ENCODE assay signal across 8 mouse cellular contexts in genomic region chr3:9610426-9610825, GRCm38 (mm10). TPM values are rescaled to one million over a fixed set of nuclear protein-coding genes. Genes with fewer than 3 reads are reported as not detected.
A peak's percentile ranks its signal among the peaks of the same experiment; 100 is the strongest.
DNase-seq lines count a peak whose midpoint lies in the region; ATAC-seq and TF ChIP-seq lines count a peak whose summit lies in the region.

No protein-coding gene starts in this region.

- H3K27ac ChIP-seq in lung, postnatal 0 days (ENCODE audit: low read length): no peak overlapping the region
- H3K27ac ChIP-seq in liver, embryonic 12.5 days: no peak overlapping the region
- H3K27ac ChIP-seq in stomach, postnatal 0 days (replicated peaks): peak overlapping the region; percentile 97; the same call in 1 of the 2 replicates

- peaks cover 4% of the 10 kb centered on the region; the same call in 1 of the 2 replicates for H3K4me1 ChIP-seq in lung, postnatal 0 days (ENCODE audit: insufficient read depth, low read depth, low read length)
- peaks cover 2% of the 10 kb centered on the region; the same call in 1 of the 2 replicates for H3K4me1 ChIP-seq in lung, adult 2 months (ENCODE audit: control insufficient read depth, insufficient read depth, low read length)
- H3K4me1 ChIP-seq in liver, embryonic 12.5 days: peaks cover 63% of the 10 kb centered on the region
- H3K4me1 ChIP-seq in stomach, postnatal 0 days (replicated peaks; ENCODE audit: control insufficient read depth, insufficient read depth): no peaks in the 10 kb centered on the region

- no peaks in the 10 kb centered on the region for H3K9me3 ChIP-seq in lung, postnatal 0 days (ENCODE audit: low read length)
- H3K9me3 ChIP-seq in liver, embryonic 12.5 days (replicated peaks): no peaks in the 10 kb centered on the region
- no peaks in the 10 kb centered on the region for H3K9me3 ChIP-seq in stomach, postnatal 0 days (ENCODE audit: control insufficient read depth, low read length)

- peak; percentile 71 for DNase-seq in cerebellum, adult 9-10 months
- no peak for DNase-seq in cerebellum, postnatal 36 days
- no peak for DNase-seq in lung, postnatal 0 days (ENCODE audit: low spot score)
- no peak for DNase-seq in lung, adult 2 months
- DNase-seq in stomach, postnatal 0 days (ENCODE audit: low spot score): no peak
- DNase-seq in urinary bladder, postnatal 36 days (ENCODE audit: low spot score in 2 of 2): no peak
- no peak for DNase-seq in layer of hippocampus, adult 9-10 months (ENCODE audit: low spot score)

- no peak for TF ChIP-seq CTCF in lung, postnatal 0 days (IDR thresholded peaks at IDR 0.05)
- no peak for TF ChIP-seq CTCF in lung, adult 2 months (IDR thresholded peaks at IDR 0.05; ENCODE audit: insufficient read depth, low read length)
- TF ChIP-seq CTCF in stomach, postnatal 0 days (IDR thresholded peaks at IDR 0.05; ENCODE audit: low read depth): no peak

- ATAC-seq in lung, postnatal 0 days: peak; percentile 5; the same call in 1 of the 2 replicates
- no peak; the same call in 1 of the 2 replicates for ATAC-seq in liver, embryonic 12.5 days
- ATAC-seq in stomach, postnatal 0 days (ENCODE audit: low FRiP score, low TSS enrichment): 0 out of 2 replicates have a peak, but pooled peaks have one; percentile 1

- no peaks in the 10 kb centered on the region for H3K36me3 ChIP-seq in lung, postnatal 0 days (ENCODE audit: insufficient read depth, low read length)
- no peaks in the 10 kb centered on the region for H3K36me3 ChIP-seq in liver, embryonic 12.5 days
- no peaks in the 10 kb centered on the region for H3K36me3 ChIP-seq in stomach, postnatal 0 days (ENCODE audit: control insufficient read depth, insufficient read depth, low read length)

- WGBS in lung, postnatal 0 days: 65% methylated on average over 2 of the region's 2 CpGs
- WGBS in lung, adult 2 months: 84% methylated on average over 2 of the region's 2 CpGs
- 74% methylated on average over 2 of the region's 2 CpGs for WGBS in liver, embryonic 12.5 days (ENCODE audit: insufficient replicate concordance)
- 71% methylated on average over 2 of the region's 2 CpGs for WGBS in stomach, postnatal 0 days

- no peak for TF ChIP-seq POLR2A in lung, adult 2 months (IDR thresholded peaks at IDR 0.05; ENCODE audit: borderline replicate concordance, extremely low read depth, low read depth, low read length)

- 0 out of 2 replicates have a peak, but pooled peaks cover 2% of the 10 kb centered on the region for H3K27me3 ChIP-seq in lung, postnatal 0 days (replicated peaks; ENCODE audit: insufficient read depth, low read length)
- H3K27me3 ChIP-seq in liver, embryonic 12.5 days (replicated peaks): peaks cover 31% of the 10 kb centered on the region
- H3K27me3 ChIP-seq in stomach, postnatal 0 days (ENCODE audit: control insufficient read depth, insufficient read depth, low read length): no peaks in the 10 kb centered on the region

- no peak overlapping the region for H3K4me3 ChIP-seq in lung, postnatal 0 days (ENCODE audit: low read depth, low read length)
- no peak overlapping the region for H3K4me3 ChIP-seq in lung, adult 2 months (replicated peaks; ENCODE audit: extremely low read depth, low read depth, low read length)
- peak overlapping the region; percentile 77; the same call in 1 of the 2 replicates for H3K4me3 ChIP-seq in liver, embryonic 12.5 days
- no peak overlapping the region for H3K4me3 ChIP-seq in stomach, postnatal 0 days (ENCODE audit: low read depth, low read length)

- no peak overlapping the region for H3K9ac ChIP-seq in lung, postnatal 0 days (replicated peaks; ENCODE audit: low read depth)
- no peak overlapping the region for H3K9ac ChIP-seq in liver, embryonic 12.5 days
- H3K9ac ChIP-seq in stomach, postnatal 0 days (ENCODE audit: low read length): no peak overlapping the region

- no peak for TF ChIP-seq EP300 in lung, postnatal 0 days (IDR thresholded peaks at IDR 0.05)
- no peak for TF ChIP-seq EP300 in stomach, postnatal 0 days (optimal IDR thresholded peaks at IDR 0.05)

- H3K4me2 ChIP-seq in lung, postnatal 0 days (replicated peaks; ENCODE audit: low read depth, low read length): peak overlapping the region; percentile 98
- H3K4me2 ChIP-seq in liver, embryonic 12.5 days: peak overlapping the region; percentile 96
- H3K4me2 ChIP-seq in stomach, postnatal 0 days (replicated peaks; ENCODE audit: low read depth): peak overlapping the region; percentile 67; the same call in 1 of the 2 replicates

RNA-seq across cellular contexts. Expression of gene Zfp704, which starts 0.5 kb away (rescaled TPM):
- 5.9 and 7.7 TPM in 2 replicates for polyA plus RNA-seq in lung, postnatal 0 days (2015; fragmentation: Nextera tagmentation; extraction: Ambion mirVana)
- 8.5 and 9.7 TPM in 2 replicates for polyA plus RNA-seq in lung, adult 2 months (2012; rRNA removed)
- 1.8 and 2.2 TPM in 2 replicates for polyA plus RNA-seq in liver, embryonic 12.5 days (2016; fragmentation: Nextera tagmentation; extraction: Ambion mirVana)
- polyA plus RNA-seq in stomach, postnatal 0 days (2015; fragmentation: Nextera tagmentation; extraction: Ambion mirVana): 3.4 and 3.9 TPM in 2 replicates
